Mouse (Mus musculus) adrenal gland (tissue): Measurements from ENCODE around the gene Polr3b.

ENCODE experiments used
- intact Hi-C: fragments of 180-260 bp; cut with DNase I; formaldehyde crosslinking; loops from one replicate; pipeline ENCODE4 v1.15.1; 2025

Gene Polr3b

DNA sequence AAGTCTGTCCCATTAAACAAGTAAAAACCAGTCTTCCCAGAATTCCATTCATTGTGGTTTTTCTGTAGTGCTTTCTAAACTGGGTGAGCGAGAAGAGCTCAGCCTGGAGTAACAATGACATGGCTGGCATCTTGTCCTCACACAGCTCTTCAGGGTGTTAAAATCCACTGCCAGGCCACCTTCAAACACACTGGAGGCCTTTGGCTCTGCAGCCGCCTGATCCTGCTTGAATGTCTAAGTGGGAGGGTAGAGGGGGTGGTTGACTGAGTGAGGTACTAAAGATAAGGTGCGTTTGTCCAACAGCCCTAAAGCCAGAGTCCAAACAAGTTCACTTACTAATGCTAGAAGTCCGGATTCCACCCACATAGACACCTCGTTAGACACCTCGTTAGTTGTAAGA, 85.1 kb downstream of the Polr3b start:
- intact Hi-C loops = no loop called here

DNA sequence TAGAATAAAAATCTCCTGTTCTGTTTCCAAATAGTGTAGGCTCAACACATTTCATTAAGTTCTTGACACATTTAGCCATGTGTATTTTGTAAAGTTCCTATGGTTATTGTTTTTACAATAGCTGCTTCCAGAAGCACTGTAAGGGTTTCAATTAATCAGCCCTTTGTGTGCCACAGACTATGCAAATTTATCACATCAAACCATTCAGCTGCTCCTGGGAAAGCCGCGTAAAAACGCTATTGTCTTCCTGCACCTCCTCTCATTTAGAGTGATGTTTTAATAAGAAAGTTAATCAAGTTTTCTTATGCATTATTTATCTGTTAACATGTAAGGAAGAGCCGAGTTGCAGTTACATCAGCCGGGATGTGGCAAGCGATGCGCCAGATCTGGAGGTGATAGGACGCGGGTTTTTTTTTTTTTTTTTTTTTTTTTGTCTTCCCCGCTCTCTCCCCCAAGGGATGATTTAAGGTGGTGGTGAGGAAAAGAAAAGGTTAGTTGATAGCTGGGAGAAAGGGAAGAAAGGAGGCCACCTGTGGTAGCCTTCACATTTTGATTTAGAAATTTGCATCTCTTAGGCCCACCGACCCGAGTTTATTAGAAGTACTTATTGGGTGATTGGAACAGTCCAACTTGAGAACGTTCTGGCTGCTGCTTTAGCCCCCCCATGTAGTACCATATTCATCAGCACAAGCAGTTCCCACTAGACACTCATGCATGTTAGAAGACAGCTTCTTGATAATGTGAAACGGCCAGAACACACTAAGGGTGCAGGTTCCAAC, 85.8 kb downstream of the Polr3b start:
- intact Hi-C loops = no loop called here

DNA sequence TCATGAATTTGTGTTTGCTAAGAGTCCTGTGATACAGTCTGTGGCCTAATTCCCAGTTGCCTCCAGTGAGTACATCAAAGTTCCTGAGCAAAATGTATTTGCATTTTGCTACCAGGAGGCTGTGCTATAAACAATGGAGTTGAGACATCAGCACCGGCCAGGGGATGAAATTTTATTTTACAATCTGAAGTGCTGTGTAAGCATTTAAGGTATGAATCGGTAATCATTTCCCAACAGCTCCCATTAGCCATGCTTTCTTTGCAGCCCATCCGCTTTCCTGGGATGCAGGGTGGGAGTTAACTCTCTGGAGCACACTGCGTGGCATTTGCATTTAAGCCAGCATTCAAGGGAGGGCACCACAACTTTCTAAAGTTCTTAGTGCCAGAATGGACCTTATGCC, 88.1 kb downstream of the Polr3b start:
- intact Hi-C loops = no loop called here

DNA sequence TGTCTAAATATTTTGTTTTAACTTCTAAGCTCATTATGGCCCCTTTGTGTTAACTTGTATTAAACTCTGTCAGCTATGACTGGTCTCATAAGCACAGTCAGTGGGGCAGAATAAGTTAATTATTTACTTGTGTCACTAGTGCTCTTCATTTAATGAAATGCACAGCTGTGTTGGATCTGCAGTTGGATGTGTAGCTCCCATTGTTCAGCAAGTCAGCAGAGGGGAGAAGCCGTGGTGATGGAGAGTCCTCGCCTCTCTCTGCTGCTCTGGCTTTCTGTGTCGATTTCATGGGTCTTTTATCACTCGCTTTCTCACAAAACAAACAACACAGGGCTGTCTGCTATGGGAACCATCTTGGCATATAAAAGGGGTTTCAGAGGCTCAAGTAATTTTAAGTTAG, 88.7 kb downstream of the Polr3b start:
- intact Hi-C loops = no loop called here

DNA sequence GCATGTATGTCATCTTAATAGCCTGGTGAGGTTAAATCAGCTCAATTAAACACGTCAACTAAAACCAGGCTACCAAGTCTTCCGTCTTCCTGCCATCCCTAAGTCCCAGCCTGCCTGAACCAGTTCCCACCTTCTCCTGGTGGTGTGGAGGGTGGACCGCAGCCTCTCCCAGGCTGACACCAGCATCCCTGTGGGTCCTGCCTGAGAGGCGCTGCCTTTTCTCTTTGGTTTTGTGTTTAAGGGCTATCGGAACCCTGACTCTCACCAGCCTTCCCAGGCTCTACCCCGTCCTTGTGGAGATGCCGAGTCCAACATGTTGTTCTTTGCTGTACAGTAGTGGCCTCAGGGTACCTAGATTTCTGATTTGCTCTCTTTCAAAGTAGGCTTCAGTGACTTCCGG, 89.4 kb downstream of the Polr3b start:
- intact Hi-C loops = no loop called here

DNA sequence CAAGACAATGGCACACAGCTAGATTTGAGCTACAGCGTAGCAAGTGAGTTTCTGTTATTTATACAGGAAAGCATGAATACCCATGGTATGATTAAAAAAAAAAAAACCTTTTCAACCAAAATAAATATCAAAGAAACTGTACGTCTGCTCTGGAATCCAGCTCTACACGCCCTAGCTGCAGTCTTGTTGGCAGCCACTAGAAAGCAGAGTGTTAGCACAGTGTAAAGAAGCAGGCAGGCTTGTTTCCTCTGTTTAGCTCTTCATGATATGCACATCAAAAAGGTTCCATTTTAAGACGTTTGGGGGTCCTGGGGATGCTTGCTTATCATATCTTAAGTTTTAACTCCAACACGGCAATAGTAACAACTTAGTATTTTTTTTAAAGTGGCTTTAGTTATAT, 89.8 kb downstream of the Polr3b start:
- intact Hi-C loops = no loop called here

DNA sequence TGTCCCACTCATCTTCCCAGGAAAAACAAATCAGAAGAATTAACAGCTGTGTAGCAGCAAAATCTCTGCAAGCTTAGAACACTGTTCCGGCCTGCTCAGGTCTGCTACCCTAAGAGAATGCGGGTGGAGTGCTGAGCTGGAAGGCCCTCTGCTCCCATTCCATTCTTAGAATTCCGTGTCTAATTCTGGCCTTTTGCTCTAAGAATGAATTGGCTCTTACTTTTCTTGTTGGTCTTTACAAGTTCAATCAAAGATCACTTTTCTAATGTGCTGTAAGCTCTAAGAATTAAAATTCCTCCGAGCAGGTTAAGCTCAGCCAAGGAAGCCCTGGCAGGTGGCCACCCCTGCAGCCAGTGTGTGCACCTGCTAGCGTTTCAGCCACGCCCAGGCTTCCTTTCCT, 90.4 kb downstream of the Polr3b start:
- intact Hi-C loops = no loop called here

DNA sequence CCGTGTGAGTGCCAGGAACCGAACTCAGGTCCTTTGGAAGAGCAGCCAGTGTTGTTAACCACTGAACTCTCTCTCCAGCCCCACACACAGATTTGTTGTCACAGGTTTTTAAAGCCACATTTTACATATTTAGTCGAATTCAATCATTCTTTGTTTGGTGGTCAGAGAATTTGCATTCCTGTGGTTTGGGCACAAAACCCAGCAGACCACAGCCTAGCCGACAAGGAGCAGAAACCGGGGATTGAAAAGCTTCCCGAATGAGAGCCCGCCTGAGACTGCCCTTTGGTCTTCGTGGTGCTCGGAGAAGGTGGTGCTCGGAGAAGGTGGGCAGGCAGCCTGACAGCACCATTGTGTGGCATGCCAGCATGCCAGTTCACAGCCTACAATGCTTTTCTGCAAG, 91.0 kb downstream of the Polr3b start:
- intact Hi-C loops = no loop called here

DNA sequence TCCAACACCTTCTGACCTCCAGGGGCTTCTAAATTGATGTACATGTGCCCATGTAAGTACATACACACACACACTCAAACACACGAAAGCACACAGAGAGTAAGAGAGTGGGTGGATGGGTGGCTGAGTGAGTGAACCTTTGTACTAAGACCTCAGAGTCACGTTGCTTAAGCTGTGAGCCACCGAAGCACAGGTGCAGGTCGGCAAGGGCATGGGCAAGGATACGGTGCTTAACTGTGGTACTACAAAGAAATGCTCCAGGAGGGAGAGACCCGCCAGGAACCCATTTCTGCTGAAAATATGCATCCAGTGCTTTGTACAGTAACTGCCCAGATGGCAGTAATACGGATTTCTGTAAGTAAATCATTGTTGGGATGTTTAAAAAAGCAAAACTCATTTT, 93.5 kb downstream of the Polr3b start:
- intact Hi-C loops = no loop called here

DNA sequence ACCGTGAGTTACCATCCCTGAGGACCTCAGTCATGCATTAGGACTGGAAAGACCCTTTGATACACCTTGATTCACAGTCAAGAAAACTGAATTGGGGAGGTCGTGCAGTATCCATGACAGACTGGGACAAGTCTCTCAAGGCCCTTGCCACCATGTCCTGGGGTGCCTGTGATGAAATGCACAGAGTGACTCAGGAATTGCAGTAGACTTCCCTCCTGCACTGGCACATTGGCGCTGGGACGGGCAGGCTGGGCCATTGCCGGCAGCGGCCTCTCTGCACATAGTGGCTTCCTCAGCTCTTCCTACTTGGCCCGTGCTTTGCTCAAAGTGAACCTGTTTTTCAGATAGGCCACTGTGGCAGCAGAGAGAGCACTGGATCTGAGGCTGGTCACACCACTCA, 94.5 kb downstream of the Polr3b start:
- intact Hi-C loops = no loop called here

DNA sequence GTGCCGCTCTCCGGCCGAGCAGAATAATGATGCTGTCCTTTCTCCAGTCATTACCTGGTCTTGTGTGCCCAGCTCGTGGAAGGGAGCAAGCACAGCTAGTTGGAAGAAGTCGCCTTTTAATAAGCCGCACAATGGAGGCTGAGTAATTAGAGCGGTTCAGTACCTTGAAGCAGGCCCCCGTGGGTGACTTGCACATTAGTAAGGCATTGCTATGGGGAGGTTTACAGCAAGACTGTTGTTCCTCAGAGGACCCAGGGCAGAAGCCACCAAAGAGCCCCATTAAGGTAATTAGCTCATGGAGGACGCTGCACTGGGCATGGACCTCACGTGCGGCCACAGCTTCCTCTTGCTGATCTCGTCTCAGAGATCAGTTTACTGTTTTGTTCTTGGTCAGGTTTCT, 100.6 kb downstream of the Polr3b start:
- intact Hi-C loops = no loop called here

DNA sequence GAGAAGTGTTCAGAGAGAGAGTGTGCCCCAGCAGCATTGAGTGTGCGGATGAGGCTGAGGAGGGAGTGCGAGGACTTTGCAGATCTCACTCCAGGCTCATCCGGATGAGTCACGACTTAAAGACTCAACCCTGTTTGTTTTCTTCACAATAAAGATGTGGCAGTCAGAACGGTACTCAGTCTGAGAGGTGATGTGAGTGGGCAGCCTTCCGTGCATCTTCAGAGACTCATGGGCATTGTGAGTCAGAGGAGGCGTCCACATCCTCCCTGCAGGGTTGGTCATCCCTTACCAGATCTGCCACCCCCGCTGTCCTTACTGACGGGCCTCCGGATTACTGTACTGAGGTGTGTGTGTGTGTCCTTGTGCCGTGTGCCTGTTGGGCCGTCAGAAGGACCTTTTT, 104.9 kb downstream of the Polr3b start:
- intact Hi-C loops = no loop called here

DNA sequence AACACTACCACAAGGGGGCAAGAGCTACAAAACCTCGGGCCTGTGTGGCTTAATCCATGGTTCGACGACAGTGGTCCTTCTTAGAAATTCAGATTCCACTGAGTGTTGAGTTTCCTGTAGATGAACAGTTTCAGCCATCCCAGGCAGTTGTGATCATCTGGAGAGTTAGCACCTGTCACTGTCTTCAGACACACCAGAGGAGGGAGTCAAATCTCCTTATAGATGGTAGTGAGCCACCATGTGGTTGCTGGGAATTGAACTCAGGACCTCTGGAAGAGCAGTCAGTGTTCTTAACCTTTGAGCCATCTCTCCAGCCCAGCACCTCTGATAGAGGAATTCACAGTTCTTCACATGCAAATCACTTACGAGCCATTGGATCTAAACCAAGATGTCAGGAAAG, 105.7 kb downstream of the Polr3b start:
- intact Hi-C loops = no loop called here

DNA sequence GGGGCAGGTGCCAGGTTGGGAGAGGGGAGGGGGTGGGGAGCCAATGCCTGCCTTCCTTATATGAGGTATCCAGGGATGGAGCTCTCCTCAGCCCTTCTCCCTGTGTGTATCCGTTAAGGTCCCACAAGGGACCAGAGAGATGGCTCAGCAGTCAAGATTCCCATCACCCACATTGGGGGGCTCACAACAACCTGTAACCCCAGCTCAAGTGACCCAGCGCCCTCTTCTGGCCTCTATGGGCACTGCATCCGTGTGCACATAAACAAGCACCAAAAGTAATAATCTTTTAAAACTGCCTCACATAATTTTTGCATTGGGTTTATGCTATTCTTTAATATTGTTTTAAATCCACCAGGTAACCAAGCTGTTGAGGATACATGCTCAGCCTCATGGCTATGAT, 108.0 kb downstream of the Polr3b start:
- intact Hi-C loops = no loop called here

DNA sequence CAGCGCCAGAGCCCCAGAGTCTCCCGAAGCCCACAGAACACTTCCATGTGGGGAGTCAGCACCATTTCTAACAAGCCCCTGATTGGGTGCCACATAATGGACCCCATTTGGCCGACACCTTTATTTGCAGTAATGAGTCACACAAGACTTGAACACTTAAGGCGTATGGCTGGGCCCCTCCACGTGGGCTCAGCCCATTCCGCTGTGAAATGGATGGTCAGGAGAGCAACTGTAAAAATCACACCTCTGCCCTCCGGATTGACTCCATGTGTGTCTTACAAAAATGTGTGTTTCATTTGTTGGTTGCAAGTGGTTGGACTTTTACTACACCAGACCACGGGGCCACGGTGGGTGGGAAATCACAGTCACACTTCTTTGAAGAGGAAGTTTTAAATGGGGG, 108.9 kb downstream of the Polr3b start:
- intact Hi-C loops = no loop called here

DNA sequence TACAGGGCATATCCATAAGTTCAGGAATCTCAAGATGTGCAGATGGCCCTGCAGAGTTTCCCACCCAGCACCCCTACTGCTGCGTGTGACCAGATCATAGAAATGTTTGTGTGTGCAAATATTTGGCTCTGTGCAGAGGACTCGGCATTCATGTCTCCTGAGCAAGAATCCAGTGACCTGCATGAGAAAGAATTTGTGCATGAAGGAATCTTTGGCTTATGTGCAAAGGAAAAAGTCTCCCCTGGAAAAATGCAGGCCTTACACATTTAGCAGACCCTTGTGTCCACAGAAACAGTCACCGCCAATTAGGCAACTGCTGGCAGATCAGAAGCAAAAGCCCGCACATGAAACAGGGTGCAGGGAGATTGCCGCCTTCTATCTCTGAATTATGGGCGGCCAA, 111.4 kb downstream of the Polr3b start:
- intact Hi-C loops = no loop called here

DNA sequence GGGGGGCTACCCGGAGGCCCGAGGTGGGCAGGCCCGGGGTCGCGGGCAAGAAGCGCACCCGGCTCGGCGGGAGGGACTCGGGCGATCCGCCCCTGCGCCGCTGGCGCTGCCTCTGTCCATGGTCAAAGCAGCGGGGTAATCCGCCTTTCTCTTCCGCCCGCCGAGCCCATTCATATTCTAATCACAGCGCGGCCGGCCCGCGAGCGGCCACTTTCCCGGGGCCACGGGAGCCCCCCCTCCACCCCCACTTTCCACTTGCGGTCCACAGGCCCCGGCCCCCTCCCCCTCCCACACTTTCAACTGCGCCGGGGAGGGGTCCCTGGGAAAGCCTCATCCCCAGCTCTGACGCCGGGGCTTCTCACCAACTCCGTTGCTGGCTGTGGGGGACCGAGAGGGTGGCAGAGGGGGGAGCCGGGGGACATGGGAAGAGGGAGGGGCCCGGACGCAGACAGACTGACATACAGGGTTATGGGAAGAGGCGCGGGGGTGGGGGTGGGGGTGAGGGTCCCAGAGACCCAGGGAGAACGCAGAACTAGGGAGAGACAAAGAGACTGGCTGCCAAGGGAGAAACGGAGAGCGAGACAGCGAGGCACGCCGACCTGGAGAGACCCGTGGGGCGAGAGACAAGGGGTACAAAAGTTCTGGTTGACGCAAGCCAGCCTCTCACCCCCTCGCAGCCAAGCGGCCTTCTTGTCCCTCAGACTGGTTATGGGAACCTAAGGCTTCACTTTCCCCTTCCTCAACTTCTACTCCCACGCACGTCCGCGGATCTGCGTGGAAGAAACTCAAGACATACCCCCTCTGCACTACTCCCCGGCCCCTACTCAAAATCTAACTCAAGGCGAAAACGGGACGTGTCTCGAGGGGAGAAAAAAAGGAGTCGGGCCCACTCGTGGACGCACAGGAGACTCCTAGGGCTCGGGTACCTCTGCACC, 133.0 kb downstream of the Polr3b start:
- intact Hi-C loops = no loop called here

DNA sequence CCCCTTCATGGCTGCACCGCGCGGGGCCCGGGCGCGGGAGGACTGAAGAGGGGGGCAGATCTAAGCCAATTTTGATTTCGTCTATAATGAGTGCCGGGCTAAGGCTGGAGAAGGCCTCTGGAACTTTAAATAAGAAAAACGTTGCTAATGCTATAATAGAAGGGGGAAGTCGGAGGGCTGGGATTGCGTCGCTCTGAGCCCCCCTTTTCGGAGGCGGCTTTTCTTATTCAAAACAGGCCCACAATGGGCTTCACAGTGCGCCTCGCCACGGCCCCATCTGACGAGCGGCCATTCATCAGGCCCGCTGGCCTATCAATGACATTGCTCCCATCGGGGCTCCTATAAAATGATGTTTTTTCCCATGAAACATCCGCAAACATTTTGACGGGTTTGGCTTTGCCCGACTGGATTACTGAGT, 133.7 kb downstream of the Polr3b start, which contains the start of gene Rfx4:
TSS of gene Rfx4 (plus strand) at position 277 of the 418 bp plus-strand sequence.
- intact Hi-C loops = no loop called here

DNA sequence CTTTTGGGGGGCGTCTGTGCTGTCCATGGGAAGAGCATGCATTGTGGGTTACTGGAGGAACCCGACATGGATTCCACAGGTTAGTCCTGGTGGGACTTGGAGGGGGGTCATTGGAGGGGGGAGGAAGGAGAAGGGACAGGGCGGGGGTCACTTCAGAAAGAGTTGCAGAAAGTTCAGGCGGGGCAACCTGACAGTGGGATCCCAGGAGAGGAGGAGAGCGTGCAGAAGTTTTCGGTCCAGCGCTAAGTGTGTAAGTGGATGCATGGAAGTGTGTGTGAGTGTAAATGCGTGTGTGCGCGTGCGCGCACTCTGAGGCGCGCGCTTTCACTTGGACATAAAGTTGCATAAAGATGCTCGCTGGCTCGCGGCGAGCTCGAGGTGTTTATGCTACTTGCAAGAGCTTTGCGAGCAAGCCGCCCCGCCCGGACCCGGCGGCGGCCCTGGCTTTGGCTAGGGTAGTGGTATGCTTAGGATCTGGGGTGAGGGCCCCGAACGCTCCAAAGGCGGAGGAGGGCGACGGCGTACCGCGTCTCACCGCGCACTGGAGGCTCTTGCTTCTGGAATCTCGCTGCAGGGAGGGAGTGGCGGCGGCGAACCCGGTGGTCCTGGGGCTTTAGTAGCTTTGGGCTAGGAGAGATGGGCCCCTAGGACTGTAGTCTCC, 134.5 kb downstream of the Polr3b start:
- intact Hi-C loops = no loop called here

DNA sequence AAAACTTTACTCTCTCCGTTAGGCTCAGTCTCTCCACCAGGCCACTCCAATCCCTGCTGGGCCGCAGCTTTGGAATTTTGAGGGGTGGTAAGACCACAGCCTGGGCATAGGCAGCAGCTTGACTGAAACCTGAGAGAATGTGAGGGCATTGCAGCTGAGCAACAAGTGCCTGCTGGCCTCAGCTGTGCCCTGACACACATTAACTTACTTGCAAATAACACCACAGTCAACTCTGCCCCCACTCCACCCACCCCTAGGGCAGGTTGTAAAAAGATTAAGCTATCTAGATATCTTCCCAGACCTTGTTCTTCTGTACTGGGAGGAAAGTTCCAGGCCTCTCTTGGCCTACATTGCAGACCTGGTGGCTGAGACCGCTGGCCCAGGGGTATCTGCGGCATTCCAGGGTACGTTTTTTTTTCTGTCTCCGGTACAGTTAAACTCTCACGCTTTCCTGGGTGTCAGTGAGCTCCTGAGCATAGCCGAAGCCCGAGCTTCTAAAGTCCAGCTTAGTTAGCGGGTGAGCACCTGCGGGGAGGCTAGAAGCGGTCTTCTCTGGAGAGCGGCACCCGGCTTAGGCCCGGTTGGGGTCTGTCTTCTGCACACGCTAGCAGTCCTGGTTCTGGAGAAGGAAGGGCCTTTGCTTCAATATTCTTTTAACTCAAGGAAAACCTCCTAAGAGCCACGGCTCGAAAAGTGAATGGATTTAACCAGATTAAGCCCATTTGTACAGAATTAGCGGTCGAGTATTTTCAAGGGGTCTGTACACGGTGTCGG, 135.5 kb downstream of the Polr3b start:
- intact Hi-C loops = no loop called here

DNA sequence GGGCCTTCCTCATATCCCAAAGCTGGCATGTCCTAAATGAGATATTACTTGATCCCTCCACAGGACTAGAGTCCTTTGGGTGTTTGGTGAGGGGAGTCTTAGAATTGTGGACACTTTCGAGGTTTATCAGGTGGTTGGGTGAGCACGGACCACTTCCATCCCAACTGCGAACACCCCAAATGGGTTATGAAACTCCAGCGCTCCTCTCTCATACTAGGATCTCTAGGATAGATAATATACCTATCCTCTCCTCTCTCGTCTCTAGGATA, 136.0 kb downstream of the Polr3b start:
- intact Hi-C loops = no loop called here
